Mouse (Mus musculus) bone marrow, adult 2 months (tissue): ENCODE results near the gene Shq1.

Experiments used
- CTCF ChIP-seq: fragments of 200-500 bp; IDR thresholded peaks from 2 replicates; pipeline ENCODE4 v1.5.1; 2011; ENCODE audit warnings: low read length, control low read depth; ENCODE audit not compliant: control insufficient read depth, insufficient read depth
- POLR2A ChIP-seq: fragments of 200-500 bp; IDR thresholded peaks from 2 replicates; pipeline ENCODE4 v1.6.1; 2011; ENCODE audit warnings: low read depth, mild to moderate bottlenecking, control low read depth, low read length, borderline replicate concordance; ENCODE audit not compliant: control insufficient read depth

GRCm38 (mm10) chr6:100581951-100582350 lies 89.0 kb downstream of the Shq1 start:
- no peak for TF ChIP-seq POLR2A
- TF ChIP-seq CTCF: no peak
